Mouse (Mus musculus) lung, embryonic 16.5 days (tissue): ENCODE measurements around the gene Mbnl2. TPM values are rescaled to one million over a fixed set of nuclear protein-coding genes. Genes with fewer than 3 reads are reported as not detected.

Source experiments
- ATAC-seq: fragments of 200-750 bp; cut with Nextera tagmentation; 2 replicates; pipeline ENCODE4 v1.8.0; 2017; ENCODE audit warnings: low read depth, mild to moderate bottlenecking, moderate library complexity
- H3K27ac ChIP-seq: fragments of 300-500 bp; sonication (generic); 2 replicates; pipeline ENCODE4 v1.5.1; 2014; ENCODE audit warnings: mild to moderate bottlenecking, control low read depth, low read length
- H3K27me3 ChIP-seq: fragments of 300-500 bp; sonication (generic); 2 replicates; pipeline ENCODE4 v1.6.1; 2014; ENCODE audit warnings: low read depth, low read length, mixed read lengths; ENCODE audit not compliant: control insufficient read depth, insufficient read depth
- H3K36me3 ChIP-seq: fragments of 300-500 bp; sonication (generic); 2 replicates; pipeline ENCODE4 v1.6.1; 2014; ENCODE audit warnings: low read length; ENCODE audit not compliant: control insufficient read depth, insufficient read depth
- H3K4me1 ChIP-seq: fragments of 300-500 bp; sonication (generic); replicated peaks from 2 replicates; pipeline ENCODE4 v1.6.1; 2014; ENCODE audit warnings: low read length, mixed read lengths; ENCODE audit not compliant: control insufficient read depth, insufficient read depth
- H3K4me2 ChIP-seq: fragments of 300-500 bp; sonication (generic); 2 replicates; pipeline ENCODE4 v1.6.1; 2014; ENCODE audit warnings: low read depth, low read length, control low read depth
- H3K4me3 ChIP-seq: fragments of 300-500 bp; sonication (generic); 2 replicates; pipeline ENCODE4 v1.5.1; 2014; ENCODE audit warnings: mild to moderate bottlenecking, low read length, control low read depth
- H3K9ac ChIP-seq: fragments of 300-500 bp; sonication (generic); 2 replicates; pipeline ENCODE4 v1.6.1; 2014; ENCODE audit warnings: low read length, control low read depth
- H3K9me3 ChIP-seq: fragments of 300-500 bp; sonication (generic); 2 replicates; pipeline ENCODE4 v1.6.1; 2016; ENCODE audit warnings: low read length; ENCODE audit not compliant: control insufficient read depth
- WGBS: fragments of 180-500 bp; shearing (Covaris S2); extraction: QIAGEN DNeasy Blood & Tissue Kit; methylation state at CpG from one replicate; pipeline ENCODE4 v1.1.7; 2014; 5-methylcytosine and 5-hydroxymethylcytosine counted together
- polyA plus RNA-seq: library from polyadenylated mRNA; unstranded; fragments of >200 nt; fragmentation: Nextera tagmentation; extraction: Ambion mirVana; gene quantifications from 2 replicates; pipeline ENCODE4 v1.2.1, GENCODE M21; 2015

Mbnl2 gene
- polyA plus RNA-seq, 1 experiment from 2014 or later, result 164 TPM

- peak; percentile 65 for ATAC-seq
- Histone ChIP-seq H3K36me3 (peaks cover 20% of the 10 kb centered on the region), H3K4me2 (peak overlapping the region; percentile 28), H3K27ac (peak overlapping the region; percentile 23; the same call in 1 of the 2 replicates), H3K4me3 (0 out of 2 replicates have a peak overlapping the region, but pooled peaks have one; percentile 9), H3K4me1 (peaks cover 24% of the 10 kb centered on the region), H3K9me3 (no peaks in the 10 kb centered on the region), H3K27me3 (no peaks in the 10 kb centered on the region), H3K9ac (peak overlapping the region; percentile 44; the same call in 1 of the 2 replicates)
- 11% methylated on average over 38 of the region's 38 CpGs for WGBS
These were observed 113.6 kb downstream of the Mbnl2 start for GRCm38 (mm10) chr14:120388818-120389691.

DNA sequence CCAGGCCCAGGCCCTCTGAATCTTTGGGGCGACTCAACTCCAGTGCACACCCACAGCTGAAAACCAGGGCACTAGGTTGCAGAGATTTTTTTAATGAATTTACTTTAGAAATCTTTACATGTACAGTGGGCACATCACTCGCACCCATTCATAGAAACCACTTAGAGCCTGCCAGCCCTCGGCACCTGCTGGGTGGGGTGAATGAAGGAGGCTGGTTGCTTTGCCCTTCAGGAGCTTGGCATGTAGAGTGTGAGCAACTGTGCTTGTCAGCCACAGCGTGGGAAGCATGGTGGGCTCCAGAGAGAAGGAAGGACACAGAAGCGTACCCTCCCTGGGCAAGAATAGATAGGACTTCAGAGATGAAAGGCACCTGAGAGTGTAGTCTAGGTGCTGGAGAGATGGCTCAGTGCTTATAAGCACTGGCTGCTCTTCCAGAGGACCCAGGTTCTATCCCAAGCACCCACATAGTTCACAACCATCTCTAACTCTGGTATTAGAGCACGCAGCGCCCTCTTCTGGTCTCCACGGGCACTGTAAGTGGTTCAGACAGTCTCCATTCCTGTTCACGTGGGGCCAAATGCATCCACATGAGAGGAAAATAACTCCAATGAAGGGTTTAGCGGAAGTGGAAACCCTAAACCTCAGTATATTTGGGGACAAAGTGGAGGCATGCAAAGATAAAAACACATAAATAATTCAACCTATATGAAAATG lies 114.9 kb downstream of the Mbnl2 start:
- no peak for ATAC-seq
- 89% methylated on average over 10 of the region's 10 CpGs for WGBS
- no peak overlapping the region for H3K4me2 ChIP-seq

DNA sequence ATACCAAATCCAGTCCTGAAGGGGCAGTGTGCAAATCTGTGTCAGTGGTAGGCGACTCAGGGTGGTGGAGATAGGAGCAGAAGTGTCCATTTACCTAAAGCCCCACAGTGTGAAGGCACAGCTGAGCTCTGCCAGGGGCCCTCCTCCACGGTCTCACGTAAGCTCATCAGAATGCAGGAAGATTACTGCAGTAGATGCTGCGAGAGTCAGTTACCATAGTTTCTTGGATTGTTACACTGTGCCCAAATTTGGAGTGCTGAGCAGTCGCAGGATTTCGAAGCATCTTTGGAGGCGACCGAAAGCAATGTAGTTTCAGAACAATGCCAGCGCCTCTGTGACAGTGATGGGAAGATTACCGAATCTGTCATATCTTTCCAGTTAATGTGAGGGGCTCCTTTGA lies 116.2 kb downstream of the Mbnl2 start:
- Histone ChIP-seq H3K9ac (no peak overlapping the region), H3K27me3 (no peaks in the 10 kb centered on the region), H3K36me3 (peaks cover 24% of the 10 kb centered on the region), H3K4me2 (no peak overlapping the region), H3K9me3 (no peaks in the 10 kb centered on the region), H3K4me3 (no peak overlapping the region), H3K4me1 (peaks cover 20% of the 10 kb centered on the region), H3K27ac (no peak overlapping the region)
- ATAC-seq, result no peak
- 86% methylated on average over 10 of the region's 10 CpGs for WGBS

More for the DNA sequence above, 114.9 kb downstream of the Mbnl2 start:
- Histone ChIP-seq H3K9me3 (no peaks in the 10 kb centered on the region), H3K4me3 (no peak overlapping the region), H3K27ac (no peak overlapping the region), H3K4me1 (peaks cover 24% of the 10 kb centered on the region), H3K27me3 (no peaks in the 10 kb centered on the region), H3K9ac (no peak overlapping the region), H3K36me3 (peaks cover 20% of the 10 kb centered on the region)

DNA sequence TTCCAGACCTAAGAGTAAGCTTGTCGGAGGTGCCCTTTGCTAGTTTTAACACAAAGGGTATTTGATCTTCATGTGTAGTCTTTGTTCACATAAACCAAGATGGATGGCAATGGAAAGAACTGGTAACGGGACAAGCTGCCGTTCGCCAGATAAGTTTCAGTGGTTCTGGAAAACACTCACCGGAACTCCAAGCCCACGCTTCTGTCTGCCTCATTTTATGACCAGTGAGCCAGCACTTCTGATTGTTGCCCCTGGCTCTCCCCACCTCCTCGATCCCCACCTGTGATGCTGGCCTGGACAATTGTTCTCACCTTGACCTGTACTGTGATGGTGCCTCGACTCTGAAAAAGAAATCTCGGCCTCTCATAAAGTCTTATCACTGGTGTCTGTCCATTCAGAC lies 117.0 kb downstream of the Mbnl2 start:
- peaks cover 13% of the 10 kb centered on the region for H3K4me1 ChIP-seq
- no peak overlapping the region for H3K27ac ChIP-seq
- 92% methylated on average over 9 of the region's 9 CpGs for WGBS

GRCm38 (mm10) chr14:120393441-120393840 lies 118.0 kb downstream of the Mbnl2 start:
- ATAC-seq, result no peak
- H3K27me3 ChIP-seq, result no peaks in the 10 kb centered on the region
- no peaks in the 10 kb centered on the region for H3K9me3 ChIP-seq
- no peak overlapping the region for H3K27ac ChIP-seq
- H3K9ac ChIP-seq, result no peak overlapping the region
- peaks cover 12% of the 10 kb centered on the region for H3K4me1 ChIP-seq
- no peak overlapping the region for H3K4me2 ChIP-seq
- WGBS, result 80% methylated on average over 8 of the region's 8 CpGs
- peaks cover 28% of the 10 kb centered on the region for H3K36me3 ChIP-seq
- no peak overlapping the region for H3K4me3 ChIP-seq

More for the DNA sequence above, 117.0 kb downstream of the Mbnl2 start:
- no peak for ATAC-seq
- H3K9me3 ChIP-seq, result no peaks in the 10 kb centered on the region
- H3K4me3 ChIP-seq, result no peak overlapping the region
- no peak overlapping the region for H3K9ac ChIP-seq
- H3K36me3 ChIP-seq, result peaks cover 28% of the 10 kb centered on the region
- no peak overlapping the region for H3K4me2 ChIP-seq
- no peaks in the 10 kb centered on the region for H3K27me3 ChIP-seq

- 81% methylated on average over 3 of the region's 3 CpGs for WGBS
- Histone ChIP-seq H3K9me3 (no peaks in the 10 kb centered on the region), H3K4me1 (peaks cover 6% of the 10 kb centered on the region), H3K4me3 (no peak overlapping the region), H3K36me3 (peaks cover 29% of the 10 kb centered on the region), H3K27ac (no peak overlapping the region), H3K27me3 (no peaks in the 10 kb centered on the region), H3K4me2 (no peak overlapping the region), H3K9ac (no peak overlapping the region)
- ATAC-seq, result no peak
These were observed 118.7 kb downstream of the Mbnl2 start for GRCm38 (mm10) chr14:120394216-120394615.

GRCm38 (mm10) chr14:120394827-120395226 lies 119.4 kb downstream of the Mbnl2 start:
- 63% methylated on average over 3 of the region's 3 CpGs for WGBS
- no peak for ATAC-seq
- no peak overlapping the region for H3K27ac ChIP-seq
- H3K9me3 ChIP-seq, result no peaks in the 10 kb centered on the region
- H3K4me1 ChIP-seq, result peaks cover 3% of the 10 kb centered on the region; the same call in 1 of the 2 replicates
- no peak overlapping the region for H3K4me2 ChIP-seq
- peaks cover 29% of the 10 kb centered on the region for H3K36me3 ChIP-seq
- no peak overlapping the region for H3K9ac ChIP-seq
- no peak overlapping the region for H3K4me3 ChIP-seq
- no peaks in the 10 kb centered on the region for H3K27me3 ChIP-seq

DNA sequence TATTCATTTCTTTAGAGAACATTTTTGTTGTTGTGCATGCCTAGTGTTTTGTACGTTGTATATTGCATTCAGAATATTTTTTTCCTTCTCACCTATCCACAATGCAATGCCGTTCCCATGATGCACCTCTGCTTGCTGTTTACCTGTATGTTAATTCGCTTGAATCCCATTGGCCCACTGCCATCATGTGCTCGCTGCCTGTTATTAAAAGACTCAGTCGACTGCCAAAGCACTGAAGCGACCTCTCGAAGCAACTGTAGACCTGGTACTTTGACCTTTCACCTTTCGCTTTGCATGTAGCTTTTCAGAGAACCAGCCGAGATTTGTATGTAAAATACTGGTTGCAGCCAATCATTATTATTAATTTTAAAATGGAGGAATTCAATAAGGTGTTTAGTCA lies 120.0 kb downstream of the Mbnl2 start:
- no peaks in the 10 kb centered on the region for H3K27me3 ChIP-seq
- WGBS, result 82% methylated on average over 9 of the region's 9 CpGs
- no peak overlapping the region for H3K27ac ChIP-seq
- no peak overlapping the region for H3K4me3 ChIP-seq
- peaks cover 22% of the 10 kb centered on the region for H3K36me3 ChIP-seq
- H3K4me2 ChIP-seq, result no peak overlapping the region
- H3K4me1 ChIP-seq, result peaks cover 3% of the 10 kb centered on the region; the same call in 1 of the 2 replicates
- H3K9ac ChIP-seq, result no peak overlapping the region
- H3K9me3 ChIP-seq, result no peaks in the 10 kb centered on the region
- ATAC-seq, result no peak
